Mouse (Mus musculus) embryo, embryonic 11.5 days (tissue): ENCODE measurements at regions not wholly inside any gene's neighbourhood (a gene's known extent, or its start where the extent isn't known, plus 50 kb on each side); places are given as distances from the start of the nearest gene placed in this dataset.

Experiments
- DNase-seq: peaks from one replicate; pipeline ENCODE4 v3.0.0-alpha.2; 2012; ENCODE audit warnings: low read depth, low spot score

- no peak for DNase-seq
These were observed 66.1 kb downstream of the Slc4a3 start for GRCm38 (mm10) chr1:75612083-75612720.

DNA sequence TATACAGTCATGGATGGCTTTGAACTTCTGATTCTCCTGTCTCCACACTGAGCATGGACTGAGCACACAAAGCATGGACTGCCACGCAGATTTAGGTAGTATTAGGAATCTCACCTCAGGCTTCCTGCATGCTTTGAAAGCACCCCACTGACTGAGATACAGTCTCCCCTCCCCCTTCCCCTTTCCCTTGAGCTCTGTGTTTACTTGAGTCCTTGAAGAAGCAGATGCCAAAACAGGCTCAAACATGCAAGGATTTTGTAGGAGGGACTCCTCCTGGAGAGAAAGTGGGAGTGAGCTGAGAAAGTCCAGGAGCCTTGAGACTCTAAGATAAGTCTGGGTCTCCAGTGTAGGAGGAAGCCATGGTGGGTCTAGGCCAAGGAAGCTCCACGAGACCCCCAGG lies 67.1 kb downstream of the Slc4a3 start:
- no peak for DNase-seq

GRCm38 (mm10) chr1:75616971-75617370 lies 70.9 kb downstream of the Slc4a3 start:
- no peak for DNase-seq

DNA sequence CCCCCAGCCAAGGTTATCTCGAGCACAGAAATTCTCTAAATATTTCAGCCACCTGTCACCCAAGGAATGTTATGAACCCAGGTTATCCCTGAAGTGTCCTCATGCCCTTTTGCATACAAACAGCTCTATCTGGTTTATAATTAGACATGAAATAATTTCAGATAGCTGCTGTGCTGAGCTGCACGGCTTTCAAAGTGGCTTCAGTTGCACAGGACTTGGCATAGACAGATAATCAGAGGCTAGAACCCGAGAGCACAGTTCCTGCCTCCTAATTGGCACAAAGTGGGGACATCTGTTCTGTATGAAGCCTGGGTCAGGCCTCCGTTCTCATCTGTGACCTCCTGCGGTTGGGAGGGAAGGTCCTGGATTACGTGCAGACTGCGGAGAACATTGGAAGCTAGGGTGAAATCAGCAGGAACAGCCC lies 72.3 kb downstream of the Slc4a3 start:
- DNase-seq = no peak

DNA sequence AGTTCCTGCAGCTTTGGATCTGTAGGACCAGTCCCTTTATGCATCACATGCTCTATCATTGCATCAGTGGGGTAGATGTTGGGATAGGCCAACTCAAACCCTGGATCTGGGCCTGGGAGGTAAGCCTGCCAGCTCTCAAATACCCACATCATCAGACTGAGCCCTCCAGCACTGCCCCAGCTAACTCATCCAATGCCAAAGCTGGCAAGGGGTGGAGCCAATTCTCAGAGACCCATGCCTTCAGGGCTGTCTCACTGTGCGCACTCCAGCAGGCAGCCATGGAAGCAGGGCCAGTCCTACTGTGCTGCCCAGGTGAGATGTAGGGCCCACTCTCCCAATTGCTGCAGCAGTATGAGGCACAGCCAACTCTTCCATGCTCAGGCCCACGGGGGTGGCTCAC lies 84.2 kb downstream of the Slc4a3 start:
- DNase-seq = no peak

DNA sequence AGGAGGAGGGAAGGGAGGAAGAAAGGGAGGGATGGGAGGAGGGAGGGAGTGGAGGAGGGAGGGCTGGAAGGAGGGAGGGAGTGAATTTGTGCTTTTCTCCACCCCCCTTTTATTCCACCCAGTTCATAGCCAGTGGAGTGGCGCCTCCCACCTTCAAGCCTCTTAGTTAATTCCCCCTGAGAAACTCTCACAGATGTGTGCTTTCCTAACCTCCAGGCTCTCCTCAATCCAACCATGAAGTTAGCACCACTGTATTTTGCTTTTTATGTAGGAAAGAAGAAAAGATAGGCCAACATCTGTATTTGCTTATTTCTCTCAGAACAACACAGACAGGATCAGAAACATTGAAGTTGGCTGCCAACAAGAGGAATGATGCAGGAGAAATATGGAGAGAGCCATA lies 85.7 kb downstream of the Slc4a3 start:
- no peak for DNase-seq

DNA sequence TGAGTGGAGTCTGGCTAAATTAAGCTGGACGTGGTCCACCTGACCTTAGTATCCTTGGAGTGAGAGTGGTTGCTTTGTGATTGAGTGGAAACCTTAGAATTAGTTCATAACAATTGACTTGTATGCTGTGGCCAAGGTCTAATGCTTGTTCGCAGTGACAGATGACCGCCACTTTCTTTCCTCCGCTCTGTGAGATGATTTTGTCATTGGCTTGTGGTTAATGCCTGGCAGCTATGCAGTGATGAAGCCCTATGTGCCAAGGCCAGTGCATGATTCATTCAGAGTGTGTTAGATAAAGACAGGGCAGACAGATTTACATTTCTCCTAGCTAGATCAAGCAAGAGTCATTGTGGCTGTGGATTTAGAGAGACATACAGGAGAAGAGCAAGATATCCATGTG lies 89.5 kb downstream of the Slc4a3 start:
- no peak for DNase-seq

GRCm38 (mm10) chr1:75639031-75640001 lies 93.2 kb downstream of the Slc4a3 start:
- no peak for DNase-seq

- DNase-seq = no peak
These were observed 96.4 kb downstream of the Slc4a3 start for GRCm38 (mm10) chr1:75642496-75642895.

DNA sequence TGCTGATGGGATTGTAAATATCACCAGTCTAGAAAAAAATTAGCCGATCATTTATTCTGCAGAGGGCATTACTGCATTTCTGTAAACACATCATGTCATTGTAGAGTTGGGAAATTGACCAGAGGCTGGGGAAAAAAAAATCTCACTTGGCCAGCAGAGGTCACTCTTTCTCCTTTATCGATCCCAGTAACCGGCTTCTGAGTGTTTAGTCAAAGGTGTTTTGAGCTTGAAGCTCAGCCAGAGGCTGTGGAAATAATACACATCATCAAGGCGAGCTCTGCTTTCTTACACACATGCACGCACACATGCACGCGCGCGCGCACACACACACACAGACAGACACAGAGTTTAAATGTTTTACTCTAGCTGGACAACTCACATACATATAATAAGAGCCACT lies 106.5 kb downstream of the Slc4a3 start:
- peak; percentile 53 for DNase-seq

GRCm38 (mm10) chr1:75652987-75653573 lies 107.0 kb downstream of the Slc4a3 start:
- no peak for DNase-seq

DNA sequence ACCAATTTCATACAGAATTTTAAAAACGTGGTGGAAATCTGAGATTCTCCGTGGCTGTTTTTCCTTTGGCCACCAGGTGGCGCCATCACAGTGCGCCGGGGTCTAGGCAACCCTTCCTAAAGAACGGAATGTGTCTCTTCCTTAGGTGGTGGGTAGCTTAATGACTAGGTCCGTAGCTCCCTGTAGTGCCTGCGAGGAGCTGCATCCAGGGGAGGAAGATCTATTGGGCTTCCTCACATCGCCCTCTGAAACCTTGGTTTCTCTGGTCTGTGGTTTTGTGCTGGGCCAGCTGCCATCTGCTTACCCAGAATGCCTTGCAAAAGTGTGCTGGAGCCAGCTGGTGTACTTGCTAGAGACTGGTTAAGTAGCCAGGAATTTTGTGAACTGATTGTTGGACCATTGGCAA lies 107.6 kb downstream of the Slc4a3 start:
- peak; percentile 50 for DNase-seq

DNA sequence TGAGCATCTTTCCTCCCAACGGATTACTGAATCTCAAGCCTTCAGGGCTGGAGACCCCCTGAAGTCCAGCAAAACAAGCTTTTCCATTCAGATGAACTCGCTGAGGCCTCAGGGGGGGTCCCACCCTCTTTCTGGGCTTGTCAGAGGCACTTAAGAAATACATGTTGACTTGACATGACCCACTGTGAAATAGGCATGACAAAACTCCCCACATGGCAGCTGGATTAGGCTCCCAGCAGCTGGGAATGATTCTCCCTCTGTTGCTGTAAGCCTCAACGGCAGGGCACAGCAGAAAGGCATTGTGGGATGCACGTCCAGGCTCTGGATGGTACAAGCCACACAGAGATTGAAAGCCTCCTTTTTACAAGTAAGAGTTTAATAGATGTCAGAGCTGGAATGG lies 110.5 kb downstream of the Slc4a3 start:
- no peak for DNase-seq

GRCm38 (mm10) chr1:75660336-75661100 lies 114.5 kb downstream of the Slc4a3 start:
- DNase-seq = no peak

- peak; percentile 66 for DNase-seq
These were observed 116.3 kb downstream of the Slc4a3 start for GRCm38 (mm10) chr1:75662141-75662990.

- no peak for DNase-seq
These were observed 121.7 kb downstream of the Slc4a3 start for GRCm38 (mm10) chr1:75667736-75668269.

- no peak for DNase-seq
These were observed 130.2 kb downstream of the Slc4a3 start for GRCm38 (mm10) chr1:75676295-75676694.

DNA sequence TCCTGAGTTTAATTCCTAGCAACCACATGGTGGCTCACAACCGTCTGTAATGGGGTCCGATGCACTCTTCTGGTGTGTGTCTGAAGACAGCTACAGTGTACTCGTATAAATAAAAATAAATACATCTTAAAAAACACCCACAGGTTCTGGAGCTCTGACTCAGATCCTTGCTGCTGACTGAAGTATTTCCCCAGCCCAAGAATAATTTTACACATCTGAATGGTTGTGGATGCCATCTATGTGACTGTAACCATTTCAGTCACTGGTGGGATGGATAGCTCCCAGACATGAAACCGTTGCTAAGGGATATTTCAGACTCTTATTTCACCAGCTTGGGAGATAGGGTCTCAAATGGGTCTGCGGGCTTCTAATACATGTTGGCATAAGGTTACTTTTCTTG lies 131.6 kb downstream of the Slc4a3 start:
- DNase-seq = no peak

- no peak for DNase-seq
These were observed 132.2 kb downstream of the Slc4a3 start for GRCm38 (mm10) chr1:75678279-75678678.

GRCm38 (mm10) chr1:75680366-75680765 lies 134.3 kb downstream of the Slc4a3 start:
- no peak for DNase-seq

DNA sequence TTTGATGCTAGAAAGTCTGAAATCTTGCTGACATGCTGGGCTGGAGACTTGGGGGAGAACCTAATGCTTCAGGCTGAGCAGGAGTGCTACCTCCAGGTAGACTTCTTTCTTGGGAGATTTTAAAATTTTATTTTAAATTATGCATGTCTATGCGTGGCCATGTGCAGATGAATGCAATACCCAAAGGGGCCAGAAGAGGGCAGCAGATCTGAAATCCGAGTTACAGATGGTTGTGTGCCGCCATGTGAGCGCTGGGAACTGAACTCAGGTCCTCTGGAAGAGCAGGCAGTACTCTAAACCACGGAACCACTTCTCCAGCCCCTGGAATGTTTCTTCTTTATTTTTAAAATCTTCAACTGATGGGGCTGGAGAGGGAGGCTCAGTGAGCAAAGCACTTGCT lies 135.8 kb downstream of the Slc4a3 start:
- DNase-seq = no peak
